Mouse (Mus musculus): ENCODE results near the gene Lipa. TPM values are rescaled to one million over a fixed set of nuclear protein-coding genes. Genes with fewer than 3 reads are reported as not detected.

Gene Lipa
- total and polyA plus RNA-seq, 3 experiments: 19.3 to 63.4 (median 38.1) TPM

DNA sequence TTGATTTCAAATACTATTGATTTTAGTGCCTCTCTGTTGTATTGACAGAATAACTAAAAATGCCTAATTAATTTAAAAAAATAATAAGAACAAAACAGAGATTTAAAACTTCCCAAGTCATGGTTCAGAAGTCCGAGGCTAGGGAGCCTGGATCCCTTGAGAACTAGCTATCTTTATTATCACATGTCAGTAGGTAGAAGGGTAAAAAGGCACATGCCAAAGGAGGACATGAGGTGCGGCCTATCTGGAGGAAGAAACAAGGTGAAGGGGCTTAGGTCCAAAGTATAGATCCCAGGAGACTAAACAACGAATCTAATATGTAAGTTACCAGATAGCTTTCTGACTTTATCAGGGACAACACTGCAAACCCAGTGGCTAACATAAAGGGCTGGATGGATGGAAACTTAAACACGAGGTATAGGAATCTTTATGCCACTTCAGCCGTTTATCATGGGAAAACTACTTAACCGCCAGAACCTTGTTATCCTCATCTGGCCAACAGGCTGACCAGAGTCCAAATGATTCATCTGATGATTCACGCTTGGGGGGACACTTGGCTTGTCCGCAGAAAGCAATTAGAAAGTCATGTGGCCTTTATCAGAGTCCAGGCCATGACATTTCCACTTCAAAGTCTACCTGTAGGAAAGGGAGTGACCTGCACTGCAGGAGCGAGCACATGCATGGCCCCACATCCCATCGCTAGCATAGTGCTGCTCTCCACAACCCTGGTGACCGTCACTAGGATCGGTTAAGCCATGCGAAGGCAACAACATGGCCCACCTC is 9.3 kb downstream of the Lipa start:
- H3K36me3 ChIP-seq (replicated peaks in 1 of 2; ENCODE audit: control insufficient read depth in 1 of 2, insufficient read depth in 1 of 2, low read length in 1 of 2): peaks cover 0 to 59% of the 10 kb centered on the region in 2 experiments
- in situ Hi-C loops (cut with MboI; ENCODE audit: low pct_ligation_motif_present, low pct_unique_long_range_greater_than_20kb, low sequenced_read_pairs): no loop called here
- no peaks in the 10 kb centered on the region for H3K27me3 ChIP-seq (replicated peaks)
- TF ChIP-seq CHD1 (IDR thresholded peaks at IDR 0.05; ENCODE audit: low read depth, low read length) (no peak), SMC3 (IDR thresholded peaks at IDR 0.05; ENCODE audit: low read depth, low read length) (no peak), USF2 (conservative IDR thresholded peaks at IDR 0.05; ENCODE audit: low read depth, low read length) (no peak), RAD21 (IDR thresholded peaks at IDR 0.05; ENCODE audit: low read depth, low read length) (no peak), UBTF (IDR thresholded peaks at IDR 0.05; ENCODE audit: low read depth, low read length) (no peak), ZC3H11A (IDR thresholded peaks at IDR 0.05; ENCODE audit: low read depth, low read length) (no peak), SIN3A (IDR thresholded peaks at IDR 0.05; ENCODE audit: low read length) (no peak), POLR2A (IDR thresholded peaks at IDR 0.05; ENCODE audit: low read depth, low read length) (no peak), POLR2AphosphoS2 (IDR thresholded peaks at IDR 0.05; ENCODE audit: low read depth, low read length) (no peak), ZKSCAN1 (IDR thresholded peaks at IDR 0.05; ENCODE audit: borderline replicate concordance, low read depth, low read length) (no peak), TBP (conservative IDR thresholded peaks at IDR 0.05; ENCODE audit: low read depth, low read length) (no peak), MAZ (IDR thresholded peaks at IDR 0.05; ENCODE audit: low read depth, low read length) (no peak), JUN (IDR thresholded peaks at IDR 0.05; ENCODE audit: insufficient read depth, low read depth, low read length) (no peak), IRF4 (IDR thresholded peaks at IDR 0.05; ENCODE audit: low read depth, low read length) (no peak)
- no peak overlapping the region for H3K4me2 ChIP-seq (ENCODE audit: insufficient read depth, low read depth, poor library complexity, severe bottlenecking)
- H3K27ac ChIP-seq (ENCODE audit: insufficient read depth, low read depth): no peak overlapping the region
- H3K4me1 ChIP-seq (ENCODE audit: control insufficient read depth in 1 of 2, insufficient read depth in 2 of 2): peaks cover 12 to 54% of the 10 kb centered on the region in 2 experiments
- H3K9me3 ChIP-seq (replicated peaks; ENCODE audit: low read length): no peaks in the 10 kb centered on the region
- H3K9ac ChIP-seq (ENCODE audit: insufficient read depth, low read depth): no peak overlapping the region
- DNase-seq (ENCODE audit: extremely low read depth): no peak
- dilution Hi-C loops (cut with MboI; ENCODE audit: extremely low pct_ligation_motif_present, extremely low pct_unique_long_range_greater_than_20kb, low sequenced_read_pairs): no loop called here
- H3K79me2 ChIP-seq (replicated peaks; ENCODE audit: control insufficient read depth, extremely low read depth, insufficient read depth, poor library complexity, severe bottlenecking): no peaks in the 10 kb centered on the region
- no peak overlapping the region for H3K4me3 ChIP-seq (replicated peaks in 1 of 3; ENCODE audit: low read depth in 2 of 3, low read length in 2 of 3, poor library complexity in 1 of 3)

DNA sequence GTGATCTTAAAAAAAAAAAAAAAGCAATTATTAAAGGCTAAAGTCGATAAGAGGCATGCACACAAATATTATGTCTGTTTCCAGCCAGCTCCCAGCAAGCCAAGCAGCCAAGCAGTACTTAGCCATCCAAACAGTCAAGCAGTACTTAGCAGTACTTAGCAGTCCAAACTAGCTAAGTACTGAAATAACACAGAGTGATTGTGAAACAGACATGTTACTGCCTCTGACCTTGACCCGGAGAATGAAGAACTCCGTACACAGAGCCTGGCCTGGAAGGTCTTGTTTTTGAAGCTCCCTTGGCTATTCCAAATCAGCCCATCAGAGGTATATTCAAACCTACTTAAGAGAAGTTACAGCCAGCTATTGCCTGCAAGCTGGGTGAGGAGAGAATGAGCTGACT is 10.1 kb downstream of the Lipa start:
- no peaks in the 10 kb centered on the region for H3K79me2 ChIP-seq (replicated peaks; ENCODE audit: control insufficient read depth, extremely low read depth, insufficient read depth, poor library complexity, severe bottlenecking)
- no peak overlapping the region for H3K4me3 ChIP-seq (replicated peaks in 1 of 3; ENCODE audit: low read depth in 2 of 3, low read length in 2 of 3, poor library complexity in 1 of 3)
- in situ Hi-C loops (cut with MboI; ENCODE audit: low pct_ligation_motif_present, low pct_unique_long_range_greater_than_20kb, low sequenced_read_pairs) (no loop called here), dilution Hi-C loops (cut with MboI; ENCODE audit: extremely low pct_ligation_motif_present, extremely low pct_unique_long_range_greater_than_20kb, low sequenced_read_pairs) (no loop called here)
- no peak for DNase-seq (ENCODE audit: extremely low read depth)
- H3K9ac ChIP-seq (ENCODE audit: insufficient read depth, low read depth): no peak overlapping the region
- H3K27me3 ChIP-seq (replicated peaks): no peaks in the 10 kb centered on the region
- peaks cover 0 to 58% of the 10 kb centered on the region in 2 experiments for H3K36me3 ChIP-seq (replicated peaks in 1 of 2; ENCODE audit: control insufficient read depth in 1 of 2, insufficient read depth in 1 of 2, low read length in 1 of 2)
- peaks cover 12 to 46% of the 10 kb centered on the region in 2 experiments for H3K4me1 ChIP-seq (ENCODE audit: control insufficient read depth in 1 of 2, insufficient read depth in 2 of 2)
- no peak for TF ChIP-seq BHLHE40 (IDR thresholded peaks at IDR 0.05; ENCODE audit: low read depth, low read length)
- no peak for TF ChIP-seq USF1 (IDR thresholded peaks at IDR 0.05; ENCODE audit: low read depth, low read length)
- TF ChIP-seq KAT2A (IDR thresholded peaks at IDR 0.05; ENCODE audit: insufficient replicate concordance, low read length): no peak
- no peaks in the 10 kb centered on the region for H3K9me3 ChIP-seq (replicated peaks; ENCODE audit: low read length)
- H3K4me2 ChIP-seq (ENCODE audit: insufficient read depth, low read depth, poor library complexity, severe bottlenecking): no peak overlapping the region
- no peak overlapping the region for H3K27ac ChIP-seq (ENCODE audit: insufficient read depth, low read depth)
